Mouse (Mus musculus) Patski (cell line): ENCODE measurements around the gene Esrra. TPM values are rescaled to one million over a fixed set of nuclear protein-coding genes. Genes with fewer than 3 reads are reported as not detected.
A peak's percentile ranks its signal among the peaks of the same experiment; 100 is the strongest.

Experiments used
- ATAC-seq: fragments of 100-300 bp; one replicate; pipeline ENCODE4 v1.8.0; 2021
- CTCF ChIA-PET: fragments of 350-600 bp; sonication (Branson Sonifier 250); formaldehyde crosslinking; loops from one replicate; lab custom pipeline; 2022; ENCODE audit warnings: inconsistent platforms; lab: Charles Lee
- POLR2A ChIA-PET: fragments of 350-600 bp; sonication (Branson Sonifier 250); formaldehyde crosslinking; loops from one replicate; lab custom pipeline; 2022; ENCODE audit warnings: antibody characterized with exemption, inconsistent platforms; lab: Charles Lee
- DNase-seq: peaks from one replicate; pipeline ENCODE4 v3.0.0-alpha.2; 2011; ENCODE audit warnings: low read depth, low spot score
- H3K27me3 ChIP-seq: fragments of 371-371 bp; one replicate; pipeline ENCODE4 v1.5.1; 2021
- CTCF ChIP-seq: fragments of 100-300 bp; IDR thresholded peaks from one replicate; pipeline ENCODE4 v1.5.1; 2021
- in situ Hi-C: fragments of 300-500 bp; cut with MboI; formaldehyde crosslinking; loops from 3 replicates; pipeline ENCODE4 v1.11.1; 2018; ENCODE audit warnings: low pct_unique_long_range_greater_than_20kb, mixed read lengths
- polyA plus RNA-seq: library from polyadenylated mRNA; unstranded; gene quantifications from one replicate; pipeline ENCODE4 v1.2.3, GENCODE M21; 2021

The Esrra gene
- 96.1 TPM for polyA plus RNA-seq

GRCm38 (mm10) chr19:6921647-6922567, at the start of gene Esrra:
Esrra (minus strand) TSS chr19:6921813.
- in situ Hi-C loops, result loop anchor here (5.0 kb wide), 1 partner anchor 55 kb away; the partner anchor contains the start of gene Plcb3
- ATAC-seq, result peak; percentile 86
- no peaks in the 10 kb centered on the region for H3K27me3 ChIP-seq
- peak; percentile 98 for DNase-seq
- ChIA-PET POLR2A (interaction anchor here (0.6 to 3.7 kb wide), 9 partner anchors 10 to 82 kb away, joined by 3 to 24 read pairs (median 4); partner anchors contain the start of genes Bad, Gpr137, Kcnk4 and Prdx5), CTCF (interaction anchor here (0.7 to 4.7 kb wide), 6 partner anchors 18 to 98 kb away, joined by 3 to 36 read pairs (median 5); partner anchors contain the start of genes Fkbp2 and Plcb3)
- no peak for TF ChIP-seq CTCF

- in situ Hi-C loops, result no loop called here
- no peak for TF ChIP-seq CTCF
- no peak for DNase-seq
- H3K27me3 ChIP-seq, result no peaks in the 10 kb centered on the region
- POLR2A ChIA-PET, result interaction anchor here (0.6 to 3.7 kb wide), 7 partner anchors 14 to 130 kb away, joined by 3 to 20 read pairs (median 4); partner anchors contain the start of genes Bad, Gpr137 and Rps6ka4
- ATAC-seq, result no peak
- CTCF ChIA-PET, result interaction anchor here (1.0 to 3.6 kb wide), 8 partner anchors 9 to 48 kb away, joined by 3 to 21 read pairs (median 8); partner anchors contain the start of gene Fkbp2
Measured at GRCm38 (mm10) chr19:6970460-6971085, 49.0 kb upstream of the Esrra start.

- peak; percentile 65 for ATAC-seq
- in situ Hi-C loops, result no loop called here
- ChIA-PET CTCF (interaction anchor here (1.0 to 3.6 kb wide), 8 partner anchors 9 to 48 kb away, joined by 3 to 21 read pairs (median 8); partner anchors contain the start of gene Fkbp2), POLR2A (interaction anchor here (0.6 to 3.7 kb wide), 7 partner anchors 11 to 130 kb away, joined by 3 to 20 read pairs (median 4); partner anchors contain the start of genes Bad, Gpr137 and Rps6ka4)
- no peak for TF ChIP-seq CTCF
- no peaks in the 10 kb centered on the region for H3K27me3 ChIP-seq
- no peak for DNase-seq
Measured at GRCm38 (mm10) chr19:6969665-6970381, 48.2 kb upstream of the Esrra start.

GRCm38 (mm10) chr19:6969291-6969664, 47.7 kb upstream of the Esrra start:
- in situ Hi-C loops, result no loop called here
- CTCF ChIA-PET, result interaction anchor here (1.1 to 3.6 kb wide), 5 partner anchors 10 to 45 kb away, joined by 6 to 21 read pairs (median 11); partner anchors contain the start of gene Fkbp2
- POLR2A ChIA-PET, result interaction anchor here (0.9 to 3.7 kb wide), 4 partner anchors 12 to 26 kb away, joined by 3 to 20 read pairs (median 6); partner anchors contain the start of genes Bad and Gpr137
- TF ChIP-seq CTCF, result no peak
- no peak for DNase-seq
- no peaks in the 10 kb centered on the region for H3K27me3 ChIP-seq
- ATAC-seq, result no peak

GRCm38 (mm10) chr19:6968491-6969271, 47.1 kb upstream of the Esrra start:
- CTCF ChIA-PET, result interaction anchor here (0.9 to 3.6 kb wide), 3 partner anchors 11 to 17 kb away, joined by 3 to 21 read pairs (median 10); no protein-coding TSS in a partner anchor
- TF ChIP-seq CTCF, result no peak
- in situ Hi-C loops, result no loop called here
- no peaks in the 10 kb centered on the region for H3K27me3 ChIP-seq
- ATAC-seq, result no peak
- POLR2A ChIA-PET, result interaction anchor here (0.9 to 3.7 kb wide), 5 partner anchors 12 to 26 kb away, joined by 3 to 20 read pairs (median 6); partner anchors contain the start of genes Bad and Gpr137
- DNase-seq, result no peak

- no peak for DNase-seq
- in situ Hi-C loops, result no loop called here
- no peak for TF ChIP-seq CTCF
- ATAC-seq, result no peak
- ChIA-PET POLR2A (interaction anchor here (1.2 to 1.3 kb wide), 2 partner anchors 14 to 15 kb away, joined by 3 to 4 read pairs; partner anchors contain the start of genes Bad and Gpr137), CTCF (no interaction called here)
- no peaks in the 10 kb centered on the region for H3K27me3 ChIP-seq
Measured at GRCm38 (mm10) chr19:6956461-6956860, 34.8 kb upstream of the Esrra start.

- no peak for TF ChIP-seq CTCF
- POLR2A ChIA-PET, result interaction anchor here (1.3 kb wide), 2 partner anchors 14 to 20 kb away, joined by 3 to 4 read pairs; partner anchors contain the start of genes Bad and Gpr137
- ATAC-seq (no peak), DNase-seq (no peak)
- CTCF ChIA-PET, result interaction anchor here (1.4 to 2.0 kb wide), 4 partner anchors 12 to 24 kb away, joined by 4 to 5 read pairs (median 5); partner anchors contain the start of genes Bad, Gpr137, Plcb3 and Ppp1r14b
- no peaks in the 10 kb centered on the region for H3K27me3 ChIP-seq
- in situ Hi-C loops, result no loop called here
Measured at GRCm38 (mm10) chr19:6955424-6955823, 33.8 kb upstream of the Esrra start.

GRCm38 (mm10) chr19:6954046-6954445, 32.4 kb upstream of the Esrra start:
- no peak for ATAC-seq
- no peak for TF ChIP-seq CTCF
- POLR2A ChIA-PET, result interaction anchor here (2.6 to 5.0 kb wide), 3 partner anchors 9 to 22 kb away, joined by 12 to 75 read pairs (median 44); partner anchors contain the start of genes Bad, Gpr137, Plcb3 and Ppp1r14b
- in situ Hi-C loops, result no loop called here
- CTCF ChIA-PET, result interaction anchor here (1.2 to 2.0 kb wide), 4 partner anchors 13 to 26 kb away, joined by 4 to 10 read pairs (median 5); partner anchors contain the start of genes Bad and Gpr137
- no peaks in the 10 kb centered on the region for H3K27me3 ChIP-seq
- no peak for DNase-seq
